Mouse (Mus musculus) E14TG2a.4 (cell line): Measurements from ENCODE around the gene Tmem209.

Experiments
- H3K27me3 ChIP-seq: 2 replicates; pipeline ENCODE4 v1.6.1; 2014; ENCODE audit warnings: low read length, control low read depth; ENCODE audit not compliant: insufficient read depth
- H3K36me3 ChIP-seq: 2 replicates; pipeline ENCODE4 v1.6.1; 2014; ENCODE audit warnings: low read length, control low read depth; ENCODE audit not compliant: insufficient read depth
- H3K4me1 ChIP-seq: replicated peaks from 2 replicates; pipeline ENCODE4 v1.6.1; 2014; ENCODE audit warnings: low read depth, low read length, control low read depth
- H3K4me3 ChIP-seq: replicated peaks from 2 replicates; pipeline ENCODE4 v1.5.1; 2014; ENCODE audit warnings: mild to moderate bottlenecking, low read length
- H3K9me3 ChIP-seq: 2 replicates; pipeline ENCODE4 v1.6.1; 2014; ENCODE audit warnings: low read length, control low read depth
- CTCF ChIP-seq: conservative IDR thresholded peaks from 2 replicates; pipeline ENCODE4 v1.5.1; 2014; ENCODE audit warnings: low read length
- NANOG ChIP-seq: IDR thresholded peaks from 2 replicates; pipeline ENCODE4 v1.6.1; 2014; ENCODE audit warnings: borderline replicate concordance, low read length, mixed read lengths
- POU5F1 ChIP-seq: IDR thresholded peaks from 2 replicates; pipeline ENCODE4 v1.6.1; 2014; ENCODE audit warnings: low read length, borderline replicate concordance

Gene Tmem209

GRCm38 (mm10) chr6:30460750-30461446, 48.7 kb downstream of the Tmem209 start:
- peaks cover 66% of the 10 kb centered on the region for H3K4me1 ChIP-seq
- H3K27me3 ChIP-seq: peaks cover 50% of the 10 kb centered on the region
- peaks cover 5% of the 10 kb centered on the region for H3K9me3 ChIP-seq
- H3K36me3 ChIP-seq: no peaks in the 10 kb centered on the region
- H3K4me3 ChIP-seq: peak overlapping the region; percentile 69
- no peak for TF ChIP-seq NANOG
- TF ChIP-seq CTCF: no peak
- TF ChIP-seq POU5F1: no peak

- no peak for TF ChIP-seq NANOG
- TF ChIP-seq CTCF: peak; percentile 29; the same call in 1 of the 2 replicates
- TF ChIP-seq POU5F1: no peak
- peaks cover 3% of the 10 kb centered on the region; the same call in 1 of the 2 replicates for H3K36me3 ChIP-seq
- peaks cover 66% of the 10 kb centered on the region for H3K4me1 ChIP-seq
- H3K4me3 ChIP-seq: peak overlapping the region; percentile 69
- peaks cover 5% of the 10 kb centered on the region for H3K9me3 ChIP-seq
- peaks cover 44% of the 10 kb centered on the region for H3K27me3 ChIP-seq
Observed at GRCm38 (mm10) chr6:30459811-30460749, 49.5 kb downstream of the Tmem209 start.

- Histone ChIP-seq H3K4me1 (peaks cover 58% of the 10 kb centered on the region), H3K36me3 (peaks cover 3% of the 10 kb centered on the region; the same call in 1 of the 2 replicates), H3K4me3 (peak overlapping the region; percentile 69), H3K27me3 (peaks cover 35% of the 10 kb centered on the region), H3K9me3 (peaks cover 5% of the 10 kb centered on the region)
- TF ChIP-seq POU5F1 (no peak), NANOG (no peak), CTCF (no peak)
Observed at GRCm38 (mm10) chr6:30459056-30459747, 50.4 kb downstream of the Tmem209 start.

- Histone ChIP-seq H3K4me3 (no peak overlapping the region), H3K36me3 (peaks cover 3% of the 10 kb centered on the region; the same call in 1 of the 2 replicates), H3K9me3 (peaks cover 5% of the 10 kb centered on the region), H3K27me3 (peaks cover 29% of the 10 kb centered on the region), H3K4me1 (peaks cover 52% of the 10 kb centered on the region)
- TF ChIP-seq NANOG (no peak), POU5F1 (no peak), CTCF (no peak)
Observed at GRCm38 (mm10) chr6:30458626-30459025, 51.0 kb downstream of the Tmem209 start.

GRCm38 (mm10) chr6:30456991-30457390, 52.6 kb downstream of the Tmem209 start:
- Histone ChIP-seq H3K9me3 (peaks cover 5% of the 10 kb centered on the region), H3K27me3 (peaks cover 16% of the 10 kb centered on the region), H3K36me3 (peaks cover 16% of the 10 kb centered on the region; the same call in 1 of the 2 replicates), H3K4me3 (no peak overlapping the region), H3K4me1 (peaks cover 42% of the 10 kb centered on the region)
- no peak for TF ChIP-seq NANOG
- TF ChIP-seq CTCF: no peak
- TF ChIP-seq POU5F1: no peak

GRCm38 (mm10) chr6:30439576-30439975, 70.0 kb downstream of the Tmem209 start:
- H3K36me3 ChIP-seq: peaks cover 33% of the 10 kb centered on the region
- no peak for TF ChIP-seq CTCF
- no peak for TF ChIP-seq POU5F1
- TF ChIP-seq NANOG: no peak
- H3K4me3 ChIP-seq: no peak overlapping the region
- H3K9me3 ChIP-seq: no peaks in the 10 kb centered on the region
- H3K27me3 ChIP-seq: no peaks in the 10 kb centered on the region
- H3K4me1 ChIP-seq: 0 out of 2 replicates have a peak, but pooled peaks cover 6% of the 10 kb centered on the region

GRCm38 (mm10) chr6:30437054-30437453, 72.5 kb downstream of the Tmem209 start:
- no peak for TF ChIP-seq CTCF
- TF ChIP-seq POU5F1: no peak
- Histone ChIP-seq H3K9me3 (no peaks in the 10 kb centered on the region), H3K27me3 (no peaks in the 10 kb centered on the region)

More at GRCm38 (mm10) chr6:30437054-30437453, 72.5 kb downstream of the Tmem209 start:
- H3K4me1 ChIP-seq: 0 out of 2 replicates have a peak, but pooled peaks cover 6% of the 10 kb centered on the region
- peaks cover 11% of the 10 kb centered on the region for H3K36me3 ChIP-seq
- no peak overlapping the region for H3K4me3 ChIP-seq
